Mouse (Mus musculus) Patski (cell line): Measurements from ENCODE around the gene Mex3d. TPM values are rescaled to one million over a fixed set of nuclear protein-coding genes. Genes with fewer than 3 reads are reported as not detected.

Source experiments
- ATAC-seq: fragments of 100-300 bp; one replicate; pipeline ENCODE4 v1.8.0; 2021
- CTCF ChIA-PET: fragments of 350-600 bp; sonication (Branson Sonifier 250); formaldehyde crosslinking; loops from one replicate; lab custom pipeline; 2022; ENCODE audit warnings: inconsistent platforms; lab: Charles Lee
- POLR2A ChIA-PET: fragments of 350-600 bp; sonication (Branson Sonifier 250); formaldehyde crosslinking; loops from one replicate; lab custom pipeline; 2022; ENCODE audit warnings: antibody characterized with exemption, inconsistent platforms; lab: Charles Lee
- DNase-seq: peaks from one replicate; pipeline ENCODE4 v3.0.0-alpha.2; 2011; ENCODE audit warnings: low read depth, low spot score
- H3K27me3 ChIP-seq: fragments of 371-371 bp; one replicate; pipeline ENCODE4 v1.5.1; 2021
- CTCF ChIP-seq: fragments of 100-300 bp; IDR thresholded peaks from one replicate; pipeline ENCODE4 v1.5.1; 2021
- in situ Hi-C: fragments of 300-500 bp; cut with MboI; formaldehyde crosslinking; loops from 3 replicates; pipeline ENCODE4 v1.11.1; 2018; ENCODE audit warnings: low pct_unique_long_range_greater_than_20kb, mixed read lengths
- polyA plus RNA-seq: library from polyadenylated mRNA; unstranded; gene quantifications from one replicate; pipeline ENCODE4 v1.2.3, GENCODE M21; 2021

Gene Mex3d
- polyA plus RNA-seq, 1 experiment from 2014 or later = 30.6 TPM

DNA sequence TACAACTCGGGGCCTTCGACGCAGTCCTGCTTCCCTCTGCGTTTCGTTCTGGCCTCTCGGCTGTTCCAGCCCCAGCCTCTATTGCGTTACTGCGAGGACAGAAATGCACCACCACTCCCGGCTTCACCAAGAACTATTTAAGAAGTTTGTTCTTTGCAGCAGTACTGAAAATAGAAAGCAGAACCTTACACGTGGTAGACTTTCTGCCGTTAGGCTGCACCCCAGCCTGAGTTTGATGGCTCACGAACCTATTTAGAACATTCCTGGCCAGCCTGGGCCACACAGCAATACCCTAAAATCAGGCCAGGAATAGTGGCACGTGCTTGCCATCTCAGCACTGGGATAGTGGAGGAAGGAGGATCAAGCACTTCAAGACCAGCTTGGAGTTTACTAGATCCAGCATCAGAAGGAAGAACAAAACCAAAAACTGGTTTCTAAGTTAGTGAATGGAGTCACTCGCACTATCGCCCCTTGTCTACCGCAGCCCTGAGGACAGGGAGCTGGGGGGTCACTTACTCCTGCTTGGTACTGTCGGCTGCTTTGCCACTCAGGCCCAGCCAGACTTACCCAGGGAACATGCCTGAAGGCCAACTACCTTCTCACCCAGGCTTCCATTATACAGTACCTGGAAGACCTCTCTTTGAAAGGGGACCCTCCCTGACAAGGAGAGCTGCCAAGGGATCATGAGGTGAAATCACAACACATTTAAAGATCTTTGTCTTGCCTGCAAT lies 12.7 kb upstream of the Mex3d start:
- DNase-seq (no peak), ATAC-seq (peak; percentile 6)
- H3K27me3 ChIP-seq = no peaks in the 10 kb centered on the region
- in situ Hi-C loops = no loop called here
- no peak for TF ChIP-seq CTCF
- ChIA-PET POLR2A (interaction anchor here (1.2 to 5.9 kb wide), 2 partner anchors 9 to 14 kb away, joined by 4 to 38 read pairs; partner anchors contain the start of gene Mex3d), CTCF (interaction anchor here (1.0 to 1.1 kb wide), 2 partner anchors 14 to 21 kb away, joined by 3 to 4 read pairs; no protein-coding TSS in a partner anchor)

DNA sequence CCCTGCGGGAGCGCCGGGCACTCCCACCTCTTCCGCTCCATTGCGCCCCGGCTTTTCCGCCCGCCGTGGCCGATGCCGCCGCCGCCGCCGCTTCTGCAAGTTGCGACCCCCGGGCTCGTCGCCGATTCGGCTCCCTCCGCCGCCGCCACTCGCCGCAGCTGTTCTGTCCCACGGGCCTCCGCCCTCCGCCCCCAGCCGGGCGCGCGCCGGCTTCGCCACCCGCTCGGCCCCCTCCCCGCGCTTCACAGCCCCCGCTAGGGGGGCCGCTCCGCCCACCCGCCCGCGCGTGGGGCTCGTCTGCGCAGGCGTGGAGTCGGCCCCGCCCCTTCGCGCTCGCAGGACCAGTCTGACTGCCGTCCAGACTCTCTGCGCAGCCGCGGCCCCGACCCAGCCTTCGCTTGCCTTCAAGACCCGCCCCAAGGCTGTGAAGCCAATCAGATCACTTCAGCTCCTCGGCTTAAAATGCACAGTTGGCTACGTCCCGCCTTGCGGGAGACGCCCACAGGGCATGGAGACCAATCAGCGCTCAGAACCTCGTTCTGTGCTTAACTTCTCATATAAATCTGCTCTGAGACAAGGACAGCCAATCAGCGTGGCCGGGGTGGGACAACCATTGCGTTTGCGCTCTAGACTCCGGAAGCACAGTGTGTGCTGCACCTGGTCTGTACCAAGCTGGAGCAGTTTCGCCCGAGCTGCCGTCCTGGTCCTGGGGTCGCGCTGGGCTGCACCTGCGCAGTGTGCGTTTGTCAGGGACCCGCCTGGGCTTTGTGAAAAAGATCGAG lies 11.9 kb upstream of the Mex3d start, which contains the start of gene Mbd3:
Gene Mbd3 (minus strand): TSS at position 360 of the 782 bp plus-strand sequence.
- TF ChIP-seq CTCF = no peak
- peak; percentile 91 for ATAC-seq
- DNase-seq = peak; percentile 99
- in situ Hi-C loops = no loop called here
- CTCF ChIA-PET = no interaction called here
- POLR2A ChIA-PET = interaction anchor here (1.1 to 5.9 kb wide), 2 partner anchors 13 to 1003 kb away, joined by 6 to 38 read pairs; partner anchors contain the start of gene Mex3d
- H3K27me3 ChIP-seq = no peaks in the 10 kb centered on the region

DNA sequence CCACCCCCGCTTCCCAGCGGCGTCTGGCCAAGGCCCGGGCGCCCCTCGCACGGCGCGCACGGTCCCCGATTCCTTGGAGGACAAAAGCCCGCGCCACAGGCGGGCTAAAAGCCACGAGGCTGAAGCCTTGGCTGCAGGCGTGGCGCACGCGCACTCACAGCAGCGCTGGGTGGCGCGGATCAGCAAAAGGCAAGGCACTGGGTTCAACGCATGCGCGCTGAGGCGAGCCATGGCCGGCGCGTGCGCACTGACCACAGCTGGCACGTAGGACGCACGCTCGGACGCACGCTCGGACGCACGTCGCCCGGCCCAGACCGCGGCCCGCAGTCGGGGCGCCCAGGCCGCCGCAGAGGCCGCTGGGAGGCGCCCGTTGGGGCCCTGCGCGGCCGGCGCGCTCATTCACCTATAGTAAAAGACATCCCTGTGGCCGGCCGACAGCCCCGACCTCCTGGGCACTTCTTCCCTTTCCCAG lies 11.3 kb upstream of the Mex3d start:
- ATAC-seq (peak; percentile 49), DNase-seq (peak; percentile 86)
- no peak for TF ChIP-seq CTCF
- CTCF ChIA-PET = no interaction called here
- POLR2A ChIA-PET = interaction anchor here (1.1 to 5.9 kb wide), 2 partner anchors 13 to 1004 kb away, joined by 6 to 38 read pairs; partner anchors contain the start of gene Mex3d
- in situ Hi-C loops = no loop called here
- H3K27me3 ChIP-seq = no peaks in the 10 kb centered on the region

DNA sequence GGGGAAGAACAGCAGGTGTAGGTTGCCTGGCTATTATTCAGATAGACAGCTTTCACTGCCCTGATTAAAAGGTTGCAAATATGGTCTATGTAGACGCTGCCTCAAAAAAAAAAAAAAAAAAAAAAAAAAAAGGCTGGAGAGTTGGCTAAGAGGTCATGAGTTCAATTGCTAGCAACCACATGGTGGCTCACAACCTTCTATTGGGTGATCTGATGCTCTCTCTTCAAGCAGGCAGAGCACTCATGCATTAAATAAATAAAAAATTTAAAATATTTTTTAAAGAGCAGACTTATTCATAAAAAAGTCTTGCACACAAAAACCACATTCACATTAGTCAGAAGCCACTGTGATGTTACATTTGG lies 10.7 kb upstream of the Mex3d start:
- DNase-seq (no peak), ATAC-seq (no peak)
- in situ Hi-C loops = no loop called here
- ChIA-PET CTCF (no interaction called here), POLR2A (interaction anchor here (1.1 to 5.9 kb wide), 2 partner anchors 12 to 1004 kb away, joined by 6 to 38 read pairs; partner anchors contain the start of gene Mex3d)
- H3K27me3 ChIP-seq = no peaks in the 10 kb centered on the region
- TF ChIP-seq CTCF = no peak

DNA sequence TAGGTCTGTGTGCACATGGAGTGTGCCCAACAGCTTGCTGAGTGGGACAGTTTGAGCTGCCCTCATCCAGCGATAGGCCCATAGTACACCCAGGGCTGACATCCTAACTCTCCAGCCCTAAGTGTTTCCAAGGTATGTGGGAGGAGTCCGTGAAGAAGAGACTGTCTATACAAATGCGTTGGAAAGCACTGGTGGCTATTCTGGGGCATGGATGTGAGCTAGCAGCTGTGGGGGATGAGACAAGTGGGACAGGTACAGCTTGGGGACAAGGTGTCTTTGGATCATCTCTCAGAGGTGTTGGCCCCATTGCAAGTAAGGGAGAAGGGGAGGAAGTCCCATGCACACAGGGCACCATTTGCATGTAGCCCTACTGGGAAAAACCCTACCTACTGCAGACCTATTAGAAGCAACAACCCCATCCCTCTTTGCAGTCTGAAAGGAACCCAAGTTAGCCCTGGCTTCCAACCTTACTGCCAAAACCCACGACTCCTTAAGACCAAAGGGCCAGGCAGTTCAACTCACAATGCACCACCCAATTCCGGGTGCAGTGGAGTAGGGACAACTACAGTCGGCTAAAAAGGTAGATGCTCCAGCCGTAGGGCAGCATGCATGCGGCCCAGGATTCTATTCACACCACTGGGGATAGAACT lies 10.2 kb upstream of the Mex3d start:
- no peak for TF ChIP-seq CTCF
- ATAC-seq (no peak), DNase-seq (no peak)
- in situ Hi-C loops = no loop called here
- no peaks in the 10 kb centered on the region for H3K27me3 ChIP-seq
- ChIA-PET CTCF (no interaction called here), POLR2A (interaction anchor here (5.9 kb wide), 1 partner anchor 12 kb away, joined by 38 read pairs; the partner anchor contains the start of gene Mex3d)

DNA sequence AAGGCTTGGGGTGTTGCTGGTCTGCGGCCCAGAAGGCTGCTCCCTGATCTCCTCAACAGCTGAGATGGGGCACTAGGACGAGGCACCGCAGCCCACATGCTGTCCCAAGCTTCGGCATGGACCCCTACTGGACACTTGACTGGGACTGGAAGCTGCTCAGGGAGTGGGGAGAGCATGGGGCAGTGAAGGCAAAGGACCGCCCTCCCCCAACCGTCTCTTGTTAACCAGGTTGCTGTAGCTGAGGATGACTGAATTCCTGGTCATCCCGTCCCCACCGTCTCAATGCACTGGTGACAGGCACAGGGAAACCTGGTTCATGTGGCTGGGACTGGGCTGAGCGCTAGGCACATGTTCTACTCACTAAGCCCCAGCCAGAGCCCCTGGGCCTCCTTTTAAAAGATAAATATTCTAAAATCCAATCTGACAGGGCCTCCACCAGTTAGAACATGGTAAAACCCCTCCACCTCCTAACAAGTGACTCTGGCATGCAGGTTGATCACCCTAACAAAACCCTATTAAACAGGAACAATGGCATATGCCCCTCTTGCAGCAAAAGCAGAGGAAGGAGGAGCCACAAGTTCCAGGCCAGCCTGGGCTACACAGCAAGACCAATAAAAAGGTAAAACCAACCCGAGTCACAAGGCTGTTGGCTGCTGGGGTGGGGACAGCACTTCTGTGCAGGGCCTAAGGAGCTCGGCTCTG lies 9.5 kb upstream of the Mex3d start:
- no peak for TF ChIP-seq CTCF
- POLR2A ChIA-PET = interaction anchor here (5.9 kb wide), 1 partner anchor 11 kb away, joined by 38 read pairs; the partner anchor contains the start of gene Mex3d

DNA sequence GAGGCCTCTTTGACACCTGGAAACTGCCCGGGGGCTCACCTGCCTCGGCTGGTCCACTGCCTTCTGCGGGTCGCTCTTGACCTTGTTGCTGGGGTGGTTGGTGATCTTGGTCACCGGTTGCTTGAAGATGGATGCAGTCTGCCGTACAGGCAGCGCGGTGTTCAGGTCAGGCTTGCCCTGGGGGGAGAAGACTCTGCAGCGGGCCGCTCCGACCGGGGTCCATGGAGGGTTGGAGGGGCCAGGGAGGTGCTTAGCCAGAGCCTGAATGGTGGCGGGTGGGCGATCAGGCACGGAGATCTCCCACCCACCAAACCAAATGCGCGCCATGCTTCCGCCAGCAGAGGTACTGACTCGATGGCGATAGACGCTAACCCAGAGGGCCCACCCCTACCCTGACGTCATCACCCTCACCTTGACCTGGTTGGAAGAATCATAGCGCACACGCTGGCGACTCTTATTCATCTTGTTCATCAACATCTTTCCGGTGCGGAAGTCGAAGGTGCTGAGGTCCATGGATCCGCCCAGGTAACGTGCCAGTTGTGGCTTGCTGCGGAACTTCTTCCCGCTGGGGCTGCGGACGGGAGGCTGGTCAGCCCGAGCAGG lies 7.7 kb upstream of the Mex3d start:
- ChIA-PET POLR2A (no interaction called here), CTCF (no interaction called here)
- ATAC-seq (no peak), DNase-seq (no peak)
- in situ Hi-C loops = no loop called here
- no peaks in the 10 kb centered on the region for H3K27me3 ChIP-seq
- TF ChIP-seq CTCF = no peak

More for the DNA sequence above, 9.5 kb upstream of the Mex3d start:
- H3K27me3 ChIP-seq = no peaks in the 10 kb centered on the region
- DNase-seq = no peak
- CTCF ChIA-PET = no interaction called here
- no peak for ATAC-seq
- in situ Hi-C loops = no loop called here

DNA sequence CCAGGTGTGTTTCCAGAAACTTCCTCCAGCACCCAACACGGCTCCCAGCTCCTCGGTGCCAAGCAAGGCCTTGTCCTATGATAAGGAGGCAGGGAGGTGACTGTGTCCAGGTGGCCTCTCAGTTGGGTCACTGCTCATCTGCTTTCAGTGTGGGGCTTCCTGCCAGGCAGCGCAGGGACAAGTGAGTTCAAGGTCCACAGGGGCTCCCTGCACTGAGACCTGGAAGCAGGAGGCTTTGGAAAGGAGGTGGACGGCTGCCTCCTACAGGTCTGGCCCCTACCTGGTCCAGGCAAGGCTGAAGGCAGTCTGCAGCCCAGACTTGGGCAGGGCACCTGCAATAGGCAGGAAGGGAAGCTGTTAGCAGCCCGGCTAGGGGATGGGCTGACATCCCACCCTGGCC lies 5.2 kb upstream of the Mex3d start:
- no peak for DNase-seq
- no peaks in the 10 kb centered on the region for H3K27me3 ChIP-seq
- CTCF ChIA-PET = interaction anchor here (1.5 kb wide), 1 partner anchor 10 kb away, joined by 3 read pairs; no protein-coding TSS in a partner anchor
- no peak for ATAC-seq
- POLR2A ChIA-PET = interaction anchor here (1.0 kb wide), 1 partner anchor 10 kb away, joined by 3 read pairs; no protein-coding TSS in a partner anchor
- TF ChIP-seq CTCF = no peak
- in situ Hi-C loops = no loop called here

DNA sequence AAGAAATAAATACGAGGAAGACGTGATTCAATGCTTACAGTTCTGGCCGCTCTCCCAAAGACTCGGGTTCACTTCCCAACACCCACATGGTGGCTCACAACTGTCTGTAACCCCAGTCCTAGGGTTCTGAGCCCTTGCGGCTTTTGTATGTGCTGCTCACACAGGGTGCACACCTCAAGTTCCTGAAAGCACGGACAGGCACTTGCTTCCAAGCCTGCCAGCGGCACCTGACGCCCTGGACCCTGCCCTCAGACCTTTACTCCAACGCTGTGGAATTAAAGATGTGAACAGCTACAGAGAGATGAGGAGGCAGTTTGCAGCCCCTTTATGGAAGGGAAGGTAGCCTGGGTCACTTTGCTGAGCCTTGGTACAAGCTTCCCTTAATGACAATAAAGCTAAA lies 3.2 kb upstream of the Mex3d start:
- DNase-seq (no peak), ATAC-seq (no peak)
- ChIA-PET POLR2A (interaction anchor here (0.6 to 1.2 kb wide), 2 partner anchors 10 to 233 kb away, joined by 4 read pairs; no protein-coding TSS in a partner anchor), CTCF (interaction anchor here (0.9 kb wide), 1 partner anchor 13 kb away, joined by 3 read pairs; no protein-coding TSS in a partner anchor)
- no peaks in the 10 kb centered on the region for H3K27me3 ChIP-seq
- TF ChIP-seq CTCF = no peak
- in situ Hi-C loops = no loop called here
